Mouse (Mus musculus): ENCODE results near the gene Kri1.
"Not testable (repeated sequence)": the region's sequence is repeated elsewhere in the genome, so short reads cannot be mapped to it uniquely, and the experiment has no call there.

The Kri1 gene

GRCm38 (mm10) chr9:21244428-21245112 lies 43.2 kb downstream of the Kri1 start:
- no peak for DNase-seq (ENCODE audit: low read depth, low spot score)

- DNase-seq (ENCODE audit: low read depth, low spot score), result no peak
Observed at GRCm38 (mm10) chr9:21243826-21244427, 43.8 kb downstream of the Kri1 start.

- no peak for DNase-seq (ENCODE audit: low read depth, low spot score)
Observed at GRCm38 (mm10) chr9:21241343-21241742, 46.4 kb downstream of the Kri1 start.

DNA sequence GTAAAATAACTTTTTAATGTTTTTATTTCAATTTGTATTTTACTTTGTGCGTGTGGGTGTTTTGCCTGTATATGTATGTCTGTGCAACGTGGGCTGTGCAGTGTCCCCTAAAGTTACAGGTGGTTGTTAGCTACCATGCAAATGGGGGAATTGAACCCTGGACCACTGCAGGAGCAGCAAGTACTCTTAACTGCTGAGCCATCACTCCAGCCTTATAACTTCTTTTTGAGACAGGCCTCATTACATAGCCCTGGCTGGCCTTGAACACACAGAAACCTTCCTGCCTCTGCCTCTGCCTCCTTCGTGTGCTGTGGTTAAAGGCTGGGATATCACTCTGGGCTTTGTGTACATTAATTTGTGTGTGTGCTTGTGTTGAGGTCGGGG lies 48.3 kb downstream of the Kri1 start:
- DNase-seq (ENCODE audit: low read depth, low spot score), result no peak

DNA sequence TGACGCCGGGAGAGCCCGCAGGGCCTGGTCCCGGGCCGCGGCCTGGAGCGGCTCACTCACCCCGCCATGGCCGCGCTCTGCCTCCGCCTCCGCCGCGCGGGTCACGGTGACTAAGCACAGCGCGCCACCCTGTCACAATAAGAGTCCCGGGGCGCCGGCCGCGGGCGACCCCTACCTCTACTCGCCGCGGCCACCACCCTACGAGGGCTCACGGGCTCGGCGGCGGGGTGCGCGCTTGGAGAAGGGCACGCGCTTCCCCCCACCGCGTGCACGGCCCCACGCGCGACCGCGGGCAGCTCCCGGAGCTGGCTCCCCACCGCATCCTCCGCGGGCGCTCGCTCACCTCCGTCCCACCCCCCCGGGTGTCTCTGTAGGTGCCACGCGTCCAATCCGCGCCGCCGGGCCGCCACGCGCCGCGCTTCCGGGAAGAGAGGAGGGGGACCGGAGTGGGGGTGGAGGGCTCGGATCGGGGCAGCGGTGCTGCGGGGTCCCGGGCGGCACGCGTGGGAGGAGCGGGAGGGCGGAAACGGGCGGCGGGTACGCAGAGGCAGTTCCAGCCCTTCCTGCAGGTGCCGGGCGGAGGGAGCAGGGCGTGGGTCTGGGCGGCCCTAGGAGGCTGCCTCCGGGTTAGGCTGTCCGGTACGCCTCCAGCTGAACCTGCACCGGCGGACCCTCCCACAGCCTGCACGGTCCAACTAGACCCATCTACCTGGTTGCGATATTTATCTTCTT lies 48.9 kb downstream of the Kri1 start, which contains the start of gene Keap1:
Keap1 (minus strand) TSS at position 629 of the 732 bp plus-strand sequence.
- no peak for DNase-seq (ENCODE audit: low read depth, low spot score)

GRCm38 (mm10) chr9:21238004-21238732 lies 49.6 kb downstream of the Kri1 start:
- DNase-seq (ENCODE audit: low read depth, low spot score), result no peak

DNA sequence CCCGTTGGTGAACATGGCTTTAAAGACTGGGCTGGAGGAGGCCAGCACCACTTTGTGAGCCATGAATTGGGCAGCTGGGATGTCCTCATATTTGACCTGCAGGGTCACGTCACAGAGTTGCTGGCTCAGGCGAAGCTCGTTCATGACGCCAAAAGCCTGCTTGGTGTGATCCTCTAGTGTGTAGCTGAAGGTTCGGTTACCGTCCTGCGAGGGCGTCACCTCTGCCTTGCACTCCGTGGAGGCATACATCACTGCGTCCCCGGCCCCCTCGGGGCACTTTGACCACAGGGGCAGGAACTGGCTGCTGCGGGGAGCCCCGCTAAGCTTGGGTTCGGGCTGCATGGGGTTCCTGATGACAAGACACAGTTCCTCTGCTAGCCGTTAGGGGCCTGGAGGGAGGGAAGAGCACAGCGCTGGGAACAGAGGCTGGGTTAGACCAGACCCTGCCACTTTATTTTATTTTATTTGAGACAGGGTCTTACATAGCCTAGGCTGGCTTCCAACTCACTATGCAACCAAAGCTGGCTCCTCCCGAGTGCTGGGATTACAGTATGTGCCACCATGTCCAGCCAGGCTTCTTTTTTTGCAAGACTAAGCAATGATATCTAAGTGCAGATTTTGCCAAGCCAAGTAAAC lies 50.3 kb downstream of the Kri1 start:
- no peak for DNase-seq (ENCODE audit: low read depth, low spot score)

GRCm38 (mm10) chr9:21236991-21237367 lies 50.8 kb downstream of the Kri1 start:
- DNase-seq (ENCODE audit: low read depth, low spot score), result no peak

GRCm38 (mm10) chr9:21235341-21235740 lies 52.4 kb downstream of the Kri1 start:
- DNase-seq (ENCODE audit: low read depth, low spot score), result no peak

DNA sequence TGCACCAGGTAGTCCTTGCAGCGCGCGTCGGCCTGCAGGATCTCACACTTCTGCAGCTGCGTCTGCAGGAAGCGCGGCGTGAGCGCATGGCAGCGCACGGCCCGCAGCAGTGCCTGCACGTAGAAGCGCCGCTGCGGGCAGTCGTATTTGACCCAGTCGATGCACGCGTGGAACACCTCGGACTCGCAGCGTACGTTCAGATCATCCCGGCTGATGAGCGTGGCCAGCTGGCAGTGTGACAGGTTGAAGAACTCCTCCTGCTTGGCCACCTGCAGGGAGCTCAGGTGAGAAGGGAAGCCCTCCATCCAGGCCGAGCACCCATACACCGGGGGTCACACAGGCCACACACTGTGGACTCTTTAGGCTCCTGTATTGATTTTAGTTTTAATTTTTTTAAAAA lies 54.0 kb downstream of the Kri1 start:
- DNase-seq (ENCODE audit: low read depth, low spot score), result no peak

GRCm38 (mm10) chr9:21233366-21233765 lies 54.4 kb downstream of the Kri1 start:
- DNase-seq (ENCODE audit: low read depth, low spot score), result no peak

- DNase-seq (ENCODE audit: low read depth, low spot score), result no peak
Observed at GRCm38 (mm10) chr9:21232867-21233266, 54.9 kb downstream of the Kri1 start.

- no peak for DNase-seq (ENCODE audit: low read depth, low spot score)
Observed at GRCm38 (mm10) chr9:21231551-21231950, 56.2 kb downstream of the Kri1 start.

GRCm38 (mm10) chr9:21227342-21227741 lies 60.4 kb downstream of the Kri1 start:
- no peak for DNase-seq (ENCODE audit: low read depth, low spot score)

- no peak for DNase-seq (ENCODE audit: low read depth, low spot score)
Observed at GRCm38 (mm10) chr9:21225415-21225758, 62.4 kb downstream of the Kri1 start.

DNA sequence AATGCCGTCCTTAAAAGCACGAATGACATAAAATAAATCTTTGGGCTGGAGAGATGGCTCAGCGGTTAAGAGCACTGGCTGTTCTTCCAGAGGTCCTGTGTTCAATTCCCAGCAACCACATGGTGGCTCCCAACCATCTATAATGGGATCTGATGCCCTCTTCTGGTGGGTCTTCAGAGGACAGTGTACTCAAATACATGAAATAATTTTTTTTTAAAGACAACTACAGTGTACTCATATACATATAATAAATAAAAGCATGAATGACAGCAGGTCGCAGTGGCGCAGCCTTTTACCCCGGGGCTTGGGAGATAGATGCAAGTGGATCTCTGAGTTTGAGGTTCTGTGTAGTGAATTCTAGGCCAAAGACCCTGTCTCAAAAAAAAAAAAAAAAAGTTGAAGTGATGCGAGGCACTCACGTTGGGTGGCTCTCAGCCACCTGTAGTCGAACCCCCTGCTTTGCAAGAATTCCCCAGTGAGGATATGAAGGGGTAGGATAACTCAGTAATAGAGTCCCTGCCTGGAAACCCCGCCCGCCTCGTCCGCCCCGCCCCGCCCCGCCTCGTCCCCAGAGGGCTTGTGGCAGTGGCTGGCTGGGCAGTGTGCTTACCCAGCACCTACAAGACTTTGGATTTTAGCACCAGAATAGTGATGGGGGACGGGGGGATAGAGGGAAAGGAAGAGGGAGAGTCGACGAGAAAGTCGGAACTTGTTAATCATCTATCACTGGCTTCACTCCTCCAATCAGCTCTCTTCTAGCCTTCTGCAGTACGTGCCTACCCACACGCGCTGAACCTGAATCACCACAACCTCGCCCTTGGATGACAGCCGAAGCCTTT lies 63.0 kb downstream of the Kri1 start:
- DNase-seq (ENCODE audit: low read depth, low spot score), result no peak

DNA sequence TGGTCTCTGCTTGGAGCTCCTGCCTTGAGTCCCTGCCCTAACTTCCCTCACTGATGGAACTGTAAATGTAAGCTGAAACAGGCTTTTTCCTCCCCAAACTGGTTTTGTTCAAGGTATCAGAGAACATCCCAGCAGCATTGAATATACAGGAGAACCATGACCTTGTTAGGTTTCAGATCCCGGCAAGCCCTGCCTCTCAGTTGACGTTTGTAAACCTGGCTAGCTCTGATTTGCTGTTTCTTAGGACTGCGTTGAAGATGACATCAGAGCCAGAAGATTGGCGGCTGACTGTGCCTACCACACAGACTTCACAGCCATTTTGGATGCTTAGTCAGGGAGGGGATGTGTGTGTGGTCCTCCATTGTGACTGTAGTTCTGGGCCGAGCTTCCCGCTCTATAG lies 63.9 kb downstream of the Kri1 start:
- no peak for DNase-seq (ENCODE audit: low read depth, low spot score)

DNA sequence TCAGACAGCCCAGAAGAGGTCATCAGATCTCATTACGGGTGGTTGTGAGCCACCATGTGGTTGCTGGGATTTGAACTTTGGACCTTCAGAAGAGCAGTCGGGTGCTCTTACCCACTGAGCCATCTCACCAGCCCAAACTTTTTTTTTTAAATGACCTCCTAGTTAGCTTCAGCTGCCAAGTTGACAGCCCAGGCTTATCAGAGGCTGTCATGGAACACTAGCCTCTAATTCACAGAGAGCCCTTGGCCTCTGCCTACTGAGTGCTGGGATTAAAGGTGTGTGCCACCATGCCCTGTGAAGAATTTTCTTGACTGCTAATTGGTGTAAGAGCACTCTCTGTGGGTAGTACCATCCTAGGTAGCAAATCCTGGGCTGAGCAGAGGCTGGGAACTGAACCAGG lies 64.3 kb downstream of the Kri1 start:
- DNase-seq (ENCODE audit: low read depth, low spot score), result not testable (repeated sequence)
